Mouse (Mus musculus) frontal cortex, postnatal 25 days (tissue): ENCODE measurements at regions not wholly inside any gene's neighbourhood (a gene's known extent, or its start where the extent isn't known, plus 50 kb on each side); places are given as distances from the start of the nearest gene placed in this dataset.

Experiments
- DNase-seq, 2 experiments: peaks; one replicate each; pipeline ENCODE4 v3.0.0; 2022; ENCODE audit warnings: low spot score in 2 of 2

- DNase-seq, result no peak
Observed at GRCm38 (mm10) chr1:185619011-185619410, 164.4 kb downstream of the Slc30a10 start.

GRCm38 (mm10) chr1:185628401-185628800 lies 173.8 kb downstream of the Slc30a10 start:
- DNase-seq, result no peak

- no peak for DNase-seq
Observed at GRCm38 (mm10) chr1:185629976-185630375, 175.3 kb downstream of the Slc30a10 start.

GRCm38 (mm10) chr1:185638631-185639030 lies 184.0 kb downstream of the Slc30a10 start:
- DNase-seq, result no peak

GRCm38 (mm10) chr1:185639486-185639885 lies 184.8 kb downstream of the Slc30a10 start:
- no peak for DNase-seq

GRCm38 (mm10) chr1:185644026-185644425 lies 189.4 kb downstream of the Slc30a10 start:
- no peak for DNase-seq

GRCm38 (mm10) chr1:185648128-185648527 lies 193.5 kb downstream of the Slc30a10 start:
- DNase-seq, result no peak

- DNase-seq, result no peak
Observed at GRCm38 (mm10) chr1:185648926-185649325, 194.3 kb downstream of the Slc30a10 start.

GRCm38 (mm10) chr1:185650926-185651325 lies 196.3 kb downstream of the Slc30a10 start:
- no peak for DNase-seq

GRCm38 (mm10) chr1:185655021-185655420 lies 200.4 kb downstream of the Slc30a10 start:
- DNase-seq, result no peak

GRCm38 (mm10) chr1:185655461-185655860 lies 200.8 kb downstream of the Slc30a10 start:
- DNase-seq, result no peak

- DNase-seq, result no peak
Observed at GRCm38 (mm10) chr1:185657286-185657685, 202.6 kb downstream of the Slc30a10 start.

- DNase-seq, result no peak
Observed at GRCm38 (mm10) chr1:185659476-185659875, 204.8 kb downstream of the Slc30a10 start.

GRCm38 (mm10) chr1:185662336-185662735 lies 207.7 kb downstream of the Slc30a10 start:
- no peak for DNase-seq

- DNase-seq, result no peak
Observed at GRCm38 (mm10) chr1:185670029-185670741, 215.5 kb downstream of the Slc30a10 start.

- DNase-seq, result no peak
Observed at GRCm38 (mm10) chr1:185672940-185673339, 218.3 kb downstream of the Slc30a10 start.

- DNase-seq, result no peak
Observed at GRCm38 (mm10) chr1:185675674-185676420, 221.2 kb downstream of the Slc30a10 start.

- peak; percentile 76 for DNase-seq
Observed at GRCm38 (mm10) chr1:185681610-185682457, 227.2 kb downstream of the Slc30a10 start.

- no peak for DNase-seq
Observed at GRCm38 (mm10) chr1:185682458-185682750, 227.8 kb downstream of the Slc30a10 start.

GRCm38 (mm10) chr1:185684638-185685037 lies 230.0 kb downstream of the Slc30a10 start:
- no peak for DNase-seq

- no peak for DNase-seq
Observed at GRCm38 (mm10) chr1:185688506-185688905, 233.9 kb downstream of the Slc30a10 start.

GRCm38 (mm10) chr1:185695394-185695793 lies 240.7 kb downstream of the Slc30a10 start:
- no peak for DNase-seq
